ENCODE assay signal across 1 mouse cellular context in the genomic region with DNA sequence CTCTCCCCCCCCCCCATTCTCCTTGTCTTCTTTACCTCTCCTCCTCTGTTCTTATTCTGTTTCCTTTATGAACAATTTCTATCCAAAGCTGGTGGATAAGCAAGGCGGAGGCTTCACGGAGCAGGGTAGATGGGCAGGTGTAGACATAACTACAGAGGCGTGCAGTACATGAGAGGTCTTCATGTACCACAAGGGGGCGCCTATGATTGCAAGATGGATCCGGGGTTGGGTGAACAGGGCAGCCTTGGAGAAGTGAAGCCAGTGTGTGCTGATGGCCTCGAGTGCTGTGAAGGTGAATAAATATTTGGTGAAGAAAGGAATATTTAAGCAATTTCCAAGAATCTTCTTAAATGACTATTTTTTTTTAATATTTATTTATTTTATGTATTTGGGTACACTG.
TF ChIP-seq lines count a peak whose summit lies in the region.

No protein-coding gene starts in this region.

TF ChIP-seq in CH12.LX, 34 proteins besides CTCF, POLR2A, EP300 and RAD21 (continued from another document):
- TF ChIP-seq E2F4 (IDR thresholded peaks at IDR 0.05; ENCODE audit: insufficient replicate concordance, low read depth, low read length) (no peak), MEF2A (IDR thresholded peaks at IDR 0.05; ENCODE audit: borderline replicate concordance, low read depth, low read length) (peak; percentile 55; the same call in 1 of the 2 replicates), UBTF (IDR thresholded peaks at IDR 0.05; ENCODE audit: low read depth, low read length) (no peak), MAZ (IDR thresholded peaks at IDR 0.05; ENCODE audit: low read depth, low read length) (peak; percentile 46; the same call in 1 of the 2 replicates), ELF1 (IDR thresholded peaks at IDR 0.05; ENCODE audit: low read depth, low read length) (peak; percentile 10; the same call in 1 of the 2 replicates), MAFK (IDR thresholded peaks at IDR 0.05; ENCODE audit: insufficient replicate concordance, low read length) (no peak), PAX5 (IDR thresholded peaks at IDR 0.05; ENCODE audit: low read length) (no peak), BHLHE40 (IDR thresholded peaks at IDR 0.05; ENCODE audit: low read depth, low read length) (peak; percentile 49), JUN (IDR thresholded peaks at IDR 0.05; ENCODE audit: insufficient read depth, low read depth, low read length) (no peak), SIN3A (IDR thresholded peaks at IDR 0.05; ENCODE audit: low read length) (peak; percentile 41; the same call in 1 of the 2 replicates), TBP (conservative IDR thresholded peaks at IDR 0.05; ENCODE audit: low read depth, low read length) (no peak), TCF12 (IDR thresholded peaks at IDR 0.05; ENCODE audit: low read depth, low read length) (0 out of 2 replicates have a peak, but pooled peaks have one; percentile 53), CHD1 (IDR thresholded peaks at IDR 0.05; ENCODE audit: low read depth, low read length) (no peak), ZKSCAN1 (IDR thresholded peaks at IDR 0.05; ENCODE audit: borderline replicate concordance, low read depth, low read length) (no peak), USF2 (conservative IDR thresholded peaks at IDR 0.05; ENCODE audit: low read depth, low read length) (no peak), ZNF384 (IDR thresholded peaks at IDR 0.05; ENCODE audit: low read depth, low read length) (no peak), MAX (IDR thresholded peaks at IDR 0.05; ENCODE audit: low read length) (0 out of 2 replicates have a peak, but pooled peaks have one; percentile 35), HCFC1 (IDR thresholded peaks at IDR 0.05; ENCODE audit: low read depth, low read length) (no peak), MYC (IDR thresholded peaks at IDR 0.05; ENCODE audit: low read depth, low read length) (peak; percentile 70)
